Mouse (Mus musculus) liver, embryonic 14.5 days (tissue): ENCODE data around the gene Cds2.

ENCODE experiments used
- CTCF ChIP-seq: IDR thresholded peaks from 2 replicates; pipeline ENCODE4 v1.5.1; 2016; ENCODE audit warnings: antibody characterized with exemption, low read depth, control low read depth
- EP300 ChIP-seq: IDR thresholded peaks from 2 replicates; pipeline ENCODE4 v1.6.1; 2016; ENCODE audit warnings: antibody characterized with exemption, low read depth

DNA sequence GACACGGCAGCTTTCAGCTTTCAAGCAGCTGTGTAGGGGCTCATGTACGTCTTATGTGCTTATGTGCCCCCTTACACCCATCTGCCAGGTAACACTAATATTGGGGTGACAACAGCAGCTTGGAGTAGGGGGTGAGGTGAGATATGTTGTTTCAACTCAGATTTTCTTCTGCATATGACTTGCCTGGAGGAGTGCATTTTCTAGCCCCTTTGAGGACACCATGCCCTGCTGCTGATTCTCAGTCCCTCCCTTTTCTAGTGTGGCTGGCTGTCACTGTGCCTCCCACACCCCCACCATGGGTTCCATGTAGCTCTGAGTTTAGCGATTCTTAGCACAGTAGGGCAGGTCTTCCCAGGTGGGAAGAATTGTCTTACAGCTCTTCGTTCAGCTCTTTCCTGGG lies 38.5 kb downstream of the Cds2 start:
- TF ChIP-seq CTCF: no peak
- TF ChIP-seq EP300: no peak
